Mouse (Mus musculus): ENCODE data around the gene Cd5l. TPM values are rescaled to one million over a fixed set of nuclear protein-coding genes. Genes with fewer than 3 reads are reported as not detected.
A peak's percentile ranks its signal among the peaks of the same experiment; 100 is the strongest.
"Not testable (repeated sequence)": the region's sequence is repeated elsewhere in the genome, so short reads cannot be mapped to it uniquely, and the experiment has no call there.

Gene Cd5l
- not detected for polyA plus RNA-seq (2021)

DNA sequence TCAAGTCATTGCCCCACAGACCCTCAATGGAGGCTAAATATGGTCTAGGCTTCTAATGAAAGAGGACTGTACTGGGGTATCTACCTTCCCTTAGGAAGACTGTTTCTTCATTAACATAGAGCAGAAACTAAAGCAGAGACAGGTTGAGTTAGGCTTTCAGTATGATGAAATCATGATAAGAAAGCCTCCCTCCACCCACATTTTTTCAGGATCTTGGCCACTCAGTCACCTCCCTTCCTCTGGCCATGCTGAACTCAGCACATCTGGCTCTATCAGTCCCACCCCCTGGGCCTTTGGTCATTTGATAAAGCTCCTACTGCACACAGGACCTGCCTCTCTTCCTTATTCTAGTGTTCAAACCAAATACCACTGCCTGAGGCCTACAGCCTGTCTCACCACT is at the start of gene Cd5l:
Cd5l (plus strand) TSS at position 301 of the 400 bp plus-strand sequence.
- H3K27me3 ChIP-seq = no peaks in the 10 kb centered on the region
- no peak for TF ChIP-seq CTCF (IDR thresholded peaks at IDR 0.05)
- in situ Hi-C loops (cut with MboI; ENCODE audit: low pct_unique_long_range_greater_than_20kb) = no loop called here
- DNase-seq (ENCODE audit: low read depth, low spot score) (no peak), ATAC-seq (no peak)
- POLR2A ChIA-PET = no interaction called here
- CTCF ChIA-PET = no interaction called here

- no peak for ATAC-seq
- peak; percentile 35 for TF ChIP-seq CTCF (IDR thresholded peaks at IDR 0.05)
- POLR2A ChIA-PET = no interaction called here
- no peak for DNase-seq (ENCODE audit: low read depth, low spot score)
- H3K27me3 ChIP-seq = peaks cover 6% of the 10 kb centered on the region
- in situ Hi-C loops (cut with MboI; ENCODE audit: low pct_unique_long_range_greater_than_20kb) = no loop called here
- CTCF ChIA-PET = no interaction called here
These were observed 47.8 kb upstream of the Cd5l start for GRCm38 (mm10) chr3:87309922-87310321.

DNA sequence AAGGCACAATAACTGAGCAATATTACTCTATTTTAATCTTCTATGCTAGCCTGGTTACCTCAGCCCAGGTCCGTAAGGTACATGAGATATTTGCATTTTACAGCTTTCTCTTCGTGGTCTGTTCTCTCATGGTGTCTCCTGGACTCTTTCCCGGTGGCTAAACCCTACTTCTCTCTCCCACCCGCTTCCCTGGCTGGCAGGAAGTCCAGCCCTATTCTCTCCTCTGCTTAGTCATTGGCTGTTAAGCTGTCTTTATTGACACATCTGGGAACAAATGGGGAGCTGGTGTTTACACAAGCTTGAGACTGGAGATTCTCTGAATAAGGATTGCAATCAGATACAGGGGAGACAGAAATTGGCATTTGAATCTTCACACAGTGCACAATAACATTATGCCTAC is 35.1 kb upstream of the Cd5l start:
- no peak for TF ChIP-seq CTCF (IDR thresholded peaks at IDR 0.05)

GRCm38 (mm10) chr3:87323778-87324177 is 33.9 kb upstream of the Cd5l start:
- ChIA-PET CTCF (interaction anchor here (0.9 to 2.8 kb wide), 9 partner anchors 42 to 293 kb away, joined by 3 to 19 read pairs (median 4); no protein-coding TSS in a partner anchor), POLR2A (no interaction called here)
- ATAC-seq = no peak
- no peak for DNase-seq (ENCODE audit: low read depth, low spot score)
- in situ Hi-C loops (cut with MboI; ENCODE audit: low pct_unique_long_range_greater_than_20kb) = loop anchor here (5.0 kb wide), 1 partner anchor 174 kb away; no protein-coding TSS in a partner anchor
- TF ChIP-seq CTCF (IDR thresholded peaks at IDR 0.05) = peak; percentile 65
- peaks cover 22% of the 10 kb centered on the region for H3K27me3 ChIP-seq

More for the DNA sequence above, 35.1 kb upstream of the Cd5l start:
- peaks cover 13% of the 10 kb centered on the region for H3K27me3 ChIP-seq
- ChIA-PET POLR2A (no interaction called here), CTCF (interaction anchor here (0.9 to 2.8 kb wide), 6 partner anchors 85 to 291 kb away, joined by 3 to 19 read pairs (median 4); no protein-coding TSS in a partner anchor)
- in situ Hi-C loops (cut with MboI; ENCODE audit: low pct_unique_long_range_greater_than_20kb) = loop anchor here (5.0 kb wide), 1 partner anchor 175 kb away; no protein-coding TSS in a partner anchor
- DNase-seq (ENCODE audit: low read depth, low spot score) (no peak), ATAC-seq (no peak)

GRCm38 (mm10) chr3:87337899-87338298 is 19.8 kb upstream of the Cd5l start:
- in situ Hi-C loops (cut with MboI; ENCODE audit: low pct_unique_long_range_greater_than_20kb) = no loop called here
- POLR2A ChIA-PET = interaction anchor here (0.6 to 1.2 kb wide), 2 partner anchors 56 to 139 kb away, joined by 3 to 6 read pairs; no protein-coding TSS in a partner anchor
- H3K27me3 ChIP-seq = peaks cover 8% of the 10 kb centered on the region
- no peak for TF ChIP-seq CTCF (IDR thresholded peaks at IDR 0.05)
- CTCF ChIA-PET = no interaction called here
- no peak for ATAC-seq
- DNase-seq (ENCODE audit: low read depth, low spot score) = no peak

DNA sequence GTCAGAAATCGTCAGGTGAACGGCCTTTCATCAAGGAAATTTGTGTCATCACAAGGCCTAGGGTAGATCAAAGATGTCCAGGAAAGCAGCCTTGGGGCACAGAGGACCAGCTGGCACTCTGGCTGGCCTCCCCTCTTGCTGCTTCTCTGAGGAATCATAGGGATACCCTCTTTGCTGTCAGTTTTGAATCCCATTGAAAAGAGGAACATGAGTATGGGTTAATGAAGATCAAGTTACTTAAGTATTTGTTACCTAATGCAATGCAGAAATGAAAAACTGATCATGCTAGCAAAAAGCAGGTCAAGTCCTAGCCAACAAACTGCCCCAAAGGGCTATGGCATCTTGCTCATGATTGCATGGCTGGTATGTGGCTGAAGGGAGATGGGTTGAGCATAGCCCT is 6.7 kb upstream of the Cd5l start:
- CTCF ChIA-PET; ATAC-seq; POLR2A ChIA-PET; H3K27me3 ChIP-seq; DNase-seq (ENCODE audit: low read depth, low spot score); in situ Hi-C loops (cut with MboI; ENCODE audit: low pct_unique_long_range_greater_than_20kb): not testable (repeated sequence)

- H3K27me3 ChIP-seq = peaks cover 4% of the 10 kb centered on the region
- DNase-seq (ENCODE audit: low read depth, low spot score) (no peak), ATAC-seq (no peak)
- no peak for TF ChIP-seq CTCF (IDR thresholded peaks at IDR 0.05)
- CTCF ChIA-PET = no interaction called here
- in situ Hi-C loops (cut with MboI; ENCODE audit: low pct_unique_long_range_greater_than_20kb) = no loop called here
- POLR2A ChIA-PET = no interaction called here
These were observed 1.5 kb downstream of the Cd5l start for GRCm38 (mm10) chr3:87359215-87359614.

DNA sequence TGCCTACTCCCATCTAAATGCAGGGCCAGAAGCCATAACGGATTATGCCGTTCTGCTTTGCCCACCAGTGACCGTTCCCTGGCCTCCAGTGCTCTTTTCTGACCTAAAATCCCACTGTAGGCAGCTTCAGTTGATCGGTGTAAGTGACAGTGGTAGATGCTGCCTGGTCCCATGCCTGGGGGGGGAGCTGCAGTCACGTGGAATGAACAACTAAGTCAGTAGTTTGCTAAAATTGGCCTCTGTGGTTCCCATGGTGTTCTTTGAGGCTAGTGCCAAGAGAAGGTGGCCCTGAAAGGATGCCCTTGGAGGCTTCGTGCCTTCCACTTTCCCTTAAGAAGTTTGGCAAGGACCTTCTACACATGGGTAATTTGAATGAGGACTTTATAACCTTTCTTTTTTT is 2.8 kb downstream of the Cd5l start:
- in situ Hi-C loops (cut with MboI; ENCODE audit: low pct_unique_long_range_greater_than_20kb) = no loop called here
- CTCF ChIA-PET = no interaction called here
- POLR2A ChIA-PET = no interaction called here

DNA sequence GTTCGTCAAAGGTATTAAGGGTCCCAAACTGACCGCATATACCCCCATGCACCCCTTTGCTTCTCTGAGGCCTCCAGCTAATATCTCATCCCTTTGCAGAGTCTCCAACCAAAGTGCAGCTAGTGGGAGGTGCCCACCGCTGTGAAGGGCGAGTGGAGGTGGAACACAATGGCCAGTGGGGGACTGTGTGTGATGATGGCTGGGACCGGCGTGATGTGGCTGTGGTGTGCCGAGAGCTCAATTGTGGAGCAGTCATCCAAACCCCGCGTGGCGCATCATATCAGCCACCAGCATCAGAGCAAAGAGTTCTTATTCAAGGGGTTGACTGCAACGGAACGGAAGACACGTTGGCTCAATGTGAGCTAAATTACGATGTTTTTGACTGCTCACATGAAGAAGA is 8.0 kb downstream of the Cd5l start:
- POLR2A ChIA-PET = interaction anchor here (1.0 kb wide), 1 partner anchor 24 kb away, joined by 3 read pairs; no protein-coding TSS in a partner anchor

More for the DNA sequence above, 2.8 kb downstream of the Cd5l start:
- peaks cover 10% of the 10 kb centered on the region for H3K27me3 ChIP-seq
- ATAC-seq = no peak
- no peak for TF ChIP-seq CTCF (IDR thresholded peaks at IDR 0.05)
- no peak for DNase-seq (ENCODE audit: low read depth, low spot score)

GRCm38 (mm10) chr3:87367511-87367910 is 9.8 kb downstream of the Cd5l start:
- ATAC-seq (no peak), DNase-seq (ENCODE audit: low read depth, low spot score) (no peak)
- no peak for TF ChIP-seq CTCF (IDR thresholded peaks at IDR 0.05)
- peaks cover 13% of the 10 kb centered on the region for H3K27me3 ChIP-seq
- ChIA-PET POLR2A (no interaction called here), CTCF (no interaction called here)
- in situ Hi-C loops (cut with MboI; ENCODE audit: low pct_unique_long_range_greater_than_20kb) = no loop called here

More for the DNA sequence above, 8.0 kb downstream of the Cd5l start:
- ATAC-seq = no peak
- CTCF ChIA-PET = interaction anchor here (1.1 to 1.3 kb wide), 2 partner anchors 42 to 43 kb away, joined by 3 read pairs; no protein-coding TSS in a partner anchor
- no peak for DNase-seq (ENCODE audit: low read depth, low spot score)
- in situ Hi-C loops (cut with MboI; ENCODE audit: low pct_unique_long_range_greater_than_20kb) = no loop called here
- H3K27me3 ChIP-seq = peaks cover 13% of the 10 kb centered on the region
- no peak for TF ChIP-seq CTCF (IDR thresholded peaks at IDR 0.05)

GRCm38 (mm10) chr3:87369181-87369580 is 11.5 kb downstream of the Cd5l start:
- no peak for ATAC-seq
- CTCF ChIA-PET = no interaction called here

More at GRCm38 (mm10) chr3:87369181-87369580, 11.5 kb downstream of the Cd5l start:
- DNase-seq (ENCODE audit: low read depth, low spot score) = no peak
- in situ Hi-C loops (cut with MboI; ENCODE audit: low pct_unique_long_range_greater_than_20kb) = no loop called here
- no peak for TF ChIP-seq CTCF (IDR thresholded peaks at IDR 0.05)
- POLR2A ChIA-PET = no interaction called here
- H3K27me3 ChIP-seq = peaks cover 9% of the 10 kb centered on the region

Measured in Patski (cell line).